Mouse (Mus musculus): ENCODE measurements around the gene Ptpre.
"Not testable (repeated sequence)": the region's sequence is repeated elsewhere in the genome, so short reads cannot be mapped to it uniquely, and the experiment has no call there.

The Ptpre gene

GRCm38 (mm10) chr7:135684098-135684497 is 146.8 kb downstream of the Ptpre start:
- CTCF ChIA-PET = interaction anchor here in 1 of 4 experiments (2.6 kb wide), 1 partner anchor 51 kb away, joined by 15 read pairs; no protein-coding TSS in a partner anchor

DNA sequence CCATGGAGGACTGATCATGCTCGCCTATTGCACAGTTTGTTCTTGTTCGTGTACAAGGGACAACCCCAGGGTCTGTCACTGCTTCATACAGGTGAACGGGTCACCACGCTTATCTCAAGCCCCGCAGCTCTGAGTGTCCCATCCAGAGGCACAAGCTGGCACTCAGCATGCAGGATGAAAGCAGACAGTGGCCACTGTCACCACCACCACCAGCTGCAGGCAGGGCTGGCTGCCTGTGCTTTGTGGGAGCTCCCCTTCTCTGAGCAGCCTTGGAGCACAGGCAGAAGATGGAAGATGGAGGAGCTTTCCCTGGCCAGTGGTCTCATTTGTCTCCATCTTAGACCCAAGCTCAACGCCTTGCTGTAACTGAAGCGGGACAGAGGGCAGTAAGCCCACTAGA is 147.7 kb downstream of the Ptpre start:
- CTCF ChIA-PET = interaction anchor here in 1 of 4 experiments (1.5 to 2.6 kb wide), 2 partner anchors 50 to 147 kb away, joined by 3 to 15 read pairs; partner anchors contain the start of gene Ptpre
- POLR2A ChIA-PET = interaction anchor here in 3 of 4 experiments (0.5 to 2.1 kb wide), 5 partner anchors 30 to 200 kb away, joined by 3 to 8 read pairs (median 3); partner anchors contain the start of gene Mki67 (in 1 of the 3)

More at GRCm38 (mm10) chr7:135684098-135684497, 146.8 kb downstream of the Ptpre start:
- POLR2A ChIA-PET = interaction anchor here in 3 of 4 experiments (0.6 to 2.1 kb wide), 3 partner anchors 32 to 1294 kb away, joined by 3 to 8 read pairs (median 4); partner anchors contain the start of gene Mki67 (in 1 of the 3)

DNA sequence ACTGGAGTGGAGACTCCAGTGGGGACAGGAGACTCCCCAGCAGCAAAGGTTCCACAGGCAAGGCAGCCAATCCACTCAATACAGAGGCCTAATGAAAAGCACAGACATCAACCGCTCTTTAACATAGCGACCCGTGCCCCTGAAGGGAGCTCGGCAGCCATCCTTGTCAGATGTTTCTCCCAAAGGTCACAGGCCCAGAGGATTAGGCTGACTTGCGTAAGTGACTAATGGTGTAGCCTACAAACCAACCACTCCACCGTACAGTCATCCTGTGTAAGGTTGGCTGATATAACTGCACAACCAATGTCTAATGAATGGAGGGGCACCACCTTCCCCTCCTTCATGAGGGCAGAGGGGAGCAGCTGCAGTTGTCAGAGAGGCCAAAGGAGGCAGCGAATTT is 152.1 kb downstream of the Ptpre start:
- ChIA-PET CTCF (no interaction called here), POLR2A (interaction anchor here in 2 of 4 experiments (1.0 to 1.3 kb wide), 2 partner anchors 23 to 27 kb away, joined by 3 to 7 read pairs; partner anchors contain the start of gene Mki67 (in 1 of the 2))

DNA sequence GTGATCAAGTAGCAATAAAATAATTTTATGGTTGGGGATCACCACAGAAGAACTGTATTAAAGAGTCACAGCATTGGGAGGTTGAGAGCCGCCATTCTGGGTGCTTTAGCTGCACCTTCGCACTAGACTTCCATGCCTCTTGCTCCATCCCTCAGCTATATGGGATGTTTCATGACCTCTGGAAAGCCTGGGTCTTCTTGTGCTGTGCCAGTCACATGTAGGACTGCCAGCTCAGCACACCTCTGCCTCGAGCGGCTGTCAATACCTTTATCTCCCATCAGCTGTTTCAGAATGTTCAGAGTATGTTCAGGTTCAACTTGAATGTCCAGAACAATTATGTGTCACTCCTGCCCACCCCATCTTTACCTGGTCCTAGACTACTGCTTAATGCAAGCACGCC is 154.7 kb downstream of the Ptpre start:
- ChIA-PET CTCF (no interaction called here), POLR2A (no interaction called here)

DNA sequence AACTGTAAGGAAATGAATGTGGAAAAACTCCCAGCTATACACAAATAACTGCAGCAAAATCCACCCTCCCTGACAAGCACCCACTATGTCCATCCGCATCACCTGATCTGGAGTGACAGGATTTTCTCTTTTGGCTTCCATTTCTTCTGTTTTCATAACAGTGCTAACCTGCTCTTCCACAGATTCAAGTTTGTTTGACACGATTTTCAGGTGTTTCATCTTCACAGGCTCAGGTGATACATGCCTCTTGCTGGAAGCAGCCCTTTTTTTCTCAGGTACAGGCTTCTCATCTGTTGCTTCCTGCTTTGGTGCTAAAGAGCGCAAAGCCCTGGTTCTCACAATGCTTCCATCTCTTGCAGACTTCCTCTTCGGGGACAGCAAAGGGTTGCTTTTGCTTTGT is 156.8 kb downstream of the Ptpre start:
- CTCF ChIA-PET = no interaction called here
- POLR2A ChIA-PET = no interaction called here

GRCm38 (mm10) chr7:135694796-135695195 is 157.5 kb downstream of the Ptpre start:
- ChIA-PET POLR2A (no interaction called here), CTCF (no interaction called here)

GRCm38 (mm10) chr7:135696127-135696526 is 158.8 kb downstream of the Ptpre start:
- CTCF ChIA-PET = no interaction called here
- POLR2A ChIA-PET = no interaction called here

DNA sequence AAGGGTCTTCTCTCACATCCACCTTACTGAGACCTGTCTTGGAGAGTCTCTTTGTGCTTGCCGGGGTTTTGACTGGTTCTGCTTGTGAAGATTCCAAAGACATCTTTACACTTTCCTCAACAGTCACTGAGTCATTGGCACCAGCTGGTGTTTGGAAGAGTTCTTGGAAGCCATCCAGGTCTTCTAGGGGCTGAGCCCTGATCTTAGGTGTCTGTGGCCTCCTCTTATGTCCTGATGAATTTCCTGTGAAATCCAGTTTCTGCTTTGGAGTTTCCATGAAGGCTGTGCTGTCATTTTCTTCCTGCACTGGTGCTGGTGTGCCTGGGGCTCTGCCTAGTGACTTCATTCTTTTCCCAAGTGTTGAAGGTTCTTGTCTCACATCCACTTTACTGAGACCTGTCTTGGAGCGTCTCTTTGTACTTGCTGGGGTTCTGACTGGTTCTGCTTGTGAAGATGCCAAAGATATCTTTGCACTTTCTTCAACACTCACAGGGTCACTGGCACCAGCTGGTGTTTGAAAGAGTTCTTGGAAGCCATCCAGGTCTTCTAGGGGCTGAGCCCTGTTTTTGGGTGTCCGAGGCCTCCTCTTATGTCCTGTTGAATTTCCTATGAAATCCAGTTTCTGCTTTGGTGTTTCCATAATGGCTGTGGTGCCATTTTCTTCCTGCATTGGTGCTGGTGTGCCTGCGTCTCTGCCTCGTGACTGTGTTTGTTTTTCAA is 159.9 kb downstream of the Ptpre start:
- CTCF ChIA-PET, POLR2A ChIA-PET: not testable (repeated sequence)

DNA sequence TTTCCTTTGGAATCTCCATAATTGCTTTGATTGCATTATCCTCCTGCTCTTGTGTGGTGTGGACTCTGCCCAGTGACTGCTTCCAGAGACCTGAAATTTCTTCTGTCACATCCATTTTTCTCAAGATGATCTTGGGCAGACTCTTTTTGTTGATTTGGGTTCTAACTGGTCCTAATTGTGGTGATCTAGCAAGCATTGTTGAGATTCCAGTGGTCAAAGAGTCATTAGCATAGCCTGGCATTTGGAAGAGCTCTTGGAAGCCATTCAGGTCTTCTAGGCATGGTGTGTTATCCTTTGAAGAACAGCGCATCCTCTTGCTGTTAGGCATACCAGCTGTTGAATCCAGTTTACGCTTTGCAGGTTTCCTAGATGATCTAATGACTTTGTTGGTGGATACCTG is 161.1 kb downstream of the Ptpre start:
- POLR2A ChIA-PET = interaction anchor here in 2 of 4 experiments (0.8 to 1.4 kb wide), 3 partner anchors 9 to 37 kb away, joined by 3 to 5 read pairs (median 5); partner anchors contain the start of gene Mki67 (in 1 of the 2)
- CTCF ChIA-PET = no interaction called here

GRCm38 (mm10) chr7:135699351-135699750 is 162.1 kb downstream of the Ptpre start:
- CTCF ChIA-PET = not testable (repeated sequence)
- POLR2A ChIA-PET = interaction anchor here in 2 of 4 experiments (0.7 to 1.4 kb wide), 3 partner anchors 14 to 36 kb away, joined by 3 to 5 read pairs (median 5); partner anchors contain the start of gene Mki67 (in 1 of the 2)

DNA sequence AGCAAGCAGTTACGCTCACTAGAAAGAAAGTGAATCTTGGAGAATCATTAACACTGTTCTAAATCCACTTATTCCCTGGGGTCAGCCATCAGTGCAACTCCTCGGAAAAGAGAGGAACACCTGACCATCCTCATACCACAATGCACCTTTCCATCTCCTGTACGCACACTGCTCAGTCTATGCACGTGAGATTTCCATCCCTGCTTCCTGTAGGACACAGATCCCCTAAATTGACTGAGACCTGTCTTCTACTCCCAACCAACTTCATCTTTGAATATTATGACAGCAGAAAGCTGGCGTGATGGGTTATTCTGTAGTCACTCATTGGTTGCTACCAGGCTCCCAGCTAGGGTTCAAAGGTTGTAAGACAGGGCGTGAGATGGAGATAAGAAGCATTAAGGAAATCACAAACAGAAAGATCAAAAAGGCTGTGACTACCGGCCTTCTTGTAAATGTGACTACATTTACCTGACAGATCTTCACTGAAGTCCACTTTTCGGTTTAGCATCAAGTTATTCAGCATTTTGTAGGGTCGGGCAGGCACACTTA is 166.4 kb downstream of the Ptpre start:
- CTCF ChIA-PET = no interaction called here
- POLR2A ChIA-PET = interaction anchor here in 3 of 4 experiments (0.6 to 1.8 kb wide), 3 partner anchors 13 to 1619 kb away, joined by 5 to 8 read pairs (median 6); partner anchors contain the start of gene Mki67 (in 2 of the 3)

DNA sequence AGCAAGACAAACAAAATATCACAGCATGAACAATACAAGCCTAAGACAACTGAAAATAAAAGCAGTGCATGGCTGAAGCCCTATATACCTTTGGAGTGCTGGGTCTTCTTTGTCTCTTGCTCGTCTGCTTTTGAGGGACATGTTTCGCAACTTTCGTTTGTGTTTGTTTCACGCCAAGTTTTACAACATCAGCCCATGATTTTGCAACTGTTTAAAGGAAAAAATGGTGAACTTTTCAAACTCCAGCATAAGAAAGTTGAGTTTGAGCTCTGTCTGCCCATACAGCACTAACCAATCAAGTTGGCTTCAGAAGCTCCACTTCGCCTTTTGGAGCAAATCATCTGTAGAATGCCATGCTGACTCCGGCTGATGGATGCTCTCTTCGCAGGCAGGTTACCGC is 167.0 kb downstream of the Ptpre start:
- CTCF ChIA-PET = no interaction called here
- POLR2A ChIA-PET = interaction anchor here in 2 of 4 experiments (1.2 to 1.8 kb wide), 2 partner anchors 10 to 12 kb away, joined by 4 to 6 read pairs; partner anchors contain the start of gene Mki67 (in 1 of the 2)

- POLR2A ChIA-PET = interaction anchor here in 1 of 4 experiments (1.2 kb wide), 1 partner anchor 9 kb away, joined by 4 read pairs; no protein-coding TSS in a partner anchor
Measured at GRCm38 (mm10) chr7:135705083-135705482, 167.8 kb downstream of the Ptpre start.

DNA sequence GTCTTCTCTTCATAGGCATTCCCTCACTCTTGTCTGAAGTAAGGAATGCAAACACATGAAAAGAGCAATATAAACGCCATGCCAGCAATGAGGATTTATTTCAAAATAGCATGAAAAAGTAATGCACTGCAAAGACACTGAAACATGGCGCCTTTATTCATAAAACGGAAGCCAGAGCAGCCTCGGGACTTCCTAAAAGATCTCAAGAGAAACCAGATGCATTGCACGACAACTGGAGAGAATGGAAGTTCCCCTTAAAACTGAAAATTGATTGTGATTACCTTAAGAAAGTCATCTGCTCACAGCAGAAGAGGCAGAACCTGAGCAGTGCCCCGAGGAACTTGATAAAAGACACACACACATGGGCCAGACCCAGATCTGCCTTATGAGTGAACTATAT is 168.5 kb downstream of the Ptpre start:
- CTCF ChIA-PET = no interaction called here

More at GRCm38 (mm10) chr7:135705083-135705482, 167.8 kb downstream of the Ptpre start:
- CTCF ChIA-PET = no interaction called here

DNA sequence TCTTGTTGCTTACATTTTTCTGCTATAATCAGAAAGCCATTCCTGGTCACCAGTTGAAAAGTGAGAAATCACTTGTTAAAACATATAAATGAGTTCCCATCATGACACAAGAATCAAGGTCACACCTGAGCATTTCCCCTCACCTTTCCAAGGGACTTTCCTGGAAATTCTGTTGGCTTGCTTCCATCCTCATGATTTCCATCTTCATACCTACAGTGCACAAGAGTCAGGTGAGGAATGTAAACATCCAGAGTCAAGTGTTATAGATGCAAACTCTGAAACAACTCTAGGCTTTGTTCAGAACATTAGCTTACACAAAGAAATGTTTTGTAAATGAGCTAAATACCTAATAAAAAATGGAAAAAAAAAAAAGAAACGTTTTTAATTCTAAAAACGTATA is 173.4 kb downstream of the Ptpre start:
- POLR2A ChIA-PET = interaction anchor here in 1 of 4 experiments (0.8 kb wide), 1 partner anchor 8 kb away, joined by 3 read pairs; no protein-coding TSS in a partner anchor

More for the DNA sequence above, 168.5 kb downstream of the Ptpre start:
- POLR2A ChIA-PET = interaction anchor here in 3 of 4 experiments (1.2 to 3.1 kb wide), 3 partner anchors 10 kb away, joined by 3 to 14 read pairs (median 6); partner anchors contain the start of gene Mki67 (in 3 of the 3)

GRCm38 (mm10) chr7:135712534-135712933 is 175.3 kb downstream of the Ptpre start:
- POLR2A ChIA-PET = interaction anchor here in 1 of 4 experiments (0.9 kb wide), 1 partner anchor 23 kb away, joined by 3 read pairs; no protein-coding TSS in a partner anchor
- CTCF ChIA-PET = interaction anchor here in 1 of 4 experiments (0.9 kb wide), 1 partner anchor 23 kb away, joined by 3 read pairs; no protein-coding TSS in a partner anchor

More for the DNA sequence above, 173.4 kb downstream of the Ptpre start:
- CTCF ChIA-PET = no interaction called here

- ChIA-PET POLR2A (interaction anchor here in 3 of 4 experiments (0.7 to 1.2 kb wide), 4 partner anchors 14 to 1784 kb away, joined by 3 to 5 read pairs (median 4); no protein-coding TSS in a partner anchor), CTCF (interaction anchor here in 1 of 4 experiments (0.9 kb wide), 1 partner anchor 22 kb away, joined by 3 read pairs; no protein-coding TSS in a partner anchor)
Measured at GRCm38 (mm10) chr7:135713326-135713725, 176.0 kb downstream of the Ptpre start.

GRCm38 (mm10) chr7:135715166-135715565 is 177.9 kb downstream of the Ptpre start:
- CTCF ChIA-PET = interaction anchor here in 1 of 4 experiments (1.8 to 2.0 kb wide), 2 partner anchors 20 to 83 kb away, joined by 7 to 27 read pairs; no protein-coding TSS in a partner anchor
- POLR2A ChIA-PET = interaction anchor here in 3 of 4 experiments (0.5 to 2.0 kb wide), 9 partner anchors 9 to 833 kb away, joined by 3 to 26 read pairs (median 4); no protein-coding TSS in a partner anchor
